Mouse (Mus musculus): Measurements from ENCODE around the gene D630045J12Rik.

D630045J12Rik gene

DNA sequence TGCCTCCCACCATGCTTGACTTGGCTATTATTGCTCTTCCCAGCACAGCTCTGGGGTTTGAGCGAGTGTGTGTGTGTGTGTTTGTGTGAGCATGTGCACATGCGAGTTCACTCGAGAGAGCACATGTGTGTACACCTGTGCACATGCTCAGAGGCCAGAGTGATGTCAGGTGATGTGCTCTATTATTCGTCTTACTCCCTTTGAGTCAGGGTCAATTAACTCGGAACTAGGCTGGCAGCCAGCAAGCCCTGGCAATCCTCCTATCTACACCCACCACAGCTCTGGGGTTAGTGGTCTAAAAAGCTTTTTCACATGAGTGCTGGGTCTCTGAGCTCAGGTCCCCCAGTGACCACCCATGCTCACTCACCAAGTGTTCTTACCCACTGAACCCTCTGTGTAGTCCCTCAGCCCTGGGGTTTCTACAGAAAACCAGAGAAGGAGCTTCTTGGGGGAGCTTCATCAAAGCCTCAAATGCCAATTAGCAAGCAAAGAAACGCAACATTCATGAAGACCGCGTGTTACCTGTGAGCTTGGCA lies 11.4 kb downstream of the D630045J12Rik start:
- DNase-seq = no peak

DNA sequence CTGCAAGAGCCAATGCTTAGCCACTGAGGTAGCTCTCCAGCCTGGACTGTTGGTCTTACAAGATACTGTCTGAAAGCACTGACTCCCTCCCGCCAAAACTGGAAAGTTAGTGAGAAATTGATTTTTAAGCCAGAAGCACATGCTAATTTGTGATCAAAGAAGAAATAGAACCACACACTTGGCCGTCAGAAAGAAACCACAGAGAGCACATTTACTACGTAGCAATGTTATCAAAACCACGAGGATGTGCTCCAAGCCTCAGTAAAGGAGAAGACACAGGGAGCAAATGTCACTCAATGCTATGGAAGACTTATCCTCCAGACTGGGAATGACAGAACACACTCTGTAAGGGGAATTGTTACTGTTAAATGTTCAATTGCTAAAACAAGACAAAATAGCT lies 12.3 kb downstream of the D630045J12Rik start:
- no peak for DNase-seq

DNA sequence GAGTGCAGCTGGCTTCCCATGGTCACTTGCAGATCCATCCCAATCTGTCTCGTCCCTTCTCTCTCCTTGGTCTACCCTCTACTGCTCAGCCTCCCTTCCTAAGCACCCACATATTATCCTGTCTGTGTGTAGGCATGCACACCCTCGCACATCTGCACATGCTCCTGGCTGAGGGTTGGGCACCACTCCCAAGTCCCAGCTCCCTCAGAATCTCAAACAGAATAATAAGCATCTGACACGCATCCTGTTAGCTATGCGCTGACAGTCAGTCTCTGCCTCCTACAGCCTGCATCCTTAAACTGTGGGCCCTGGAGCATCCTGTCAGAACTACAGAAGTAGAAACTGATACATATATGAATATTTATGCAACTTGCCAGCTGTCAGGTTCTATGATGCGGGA lies 13.2 kb downstream of the D630045J12Rik start:
- DNase-seq = no peak

DNA sequence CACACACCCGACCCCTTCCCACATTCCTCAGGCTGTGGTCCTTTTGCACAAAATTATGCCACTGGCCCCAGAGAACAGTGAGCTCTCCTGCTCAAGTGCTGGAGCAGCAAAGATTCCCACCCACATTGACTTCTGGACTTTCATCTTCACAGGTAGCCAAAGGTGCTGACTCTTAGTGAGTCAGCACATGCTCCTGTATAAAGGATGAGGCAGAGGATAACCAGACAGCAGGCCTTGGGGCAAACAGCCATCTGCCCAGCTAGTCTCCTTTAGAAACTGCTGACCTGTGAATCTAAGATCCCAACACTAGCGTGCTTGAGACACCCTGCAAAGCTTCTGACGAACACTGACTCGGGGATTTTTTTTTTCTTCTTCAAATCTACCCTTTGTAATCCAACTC lies 15.4 kb downstream of the D630045J12Rik start:
- DNase-seq = peak in 1 of 2 experiments; percentile 38

DNA sequence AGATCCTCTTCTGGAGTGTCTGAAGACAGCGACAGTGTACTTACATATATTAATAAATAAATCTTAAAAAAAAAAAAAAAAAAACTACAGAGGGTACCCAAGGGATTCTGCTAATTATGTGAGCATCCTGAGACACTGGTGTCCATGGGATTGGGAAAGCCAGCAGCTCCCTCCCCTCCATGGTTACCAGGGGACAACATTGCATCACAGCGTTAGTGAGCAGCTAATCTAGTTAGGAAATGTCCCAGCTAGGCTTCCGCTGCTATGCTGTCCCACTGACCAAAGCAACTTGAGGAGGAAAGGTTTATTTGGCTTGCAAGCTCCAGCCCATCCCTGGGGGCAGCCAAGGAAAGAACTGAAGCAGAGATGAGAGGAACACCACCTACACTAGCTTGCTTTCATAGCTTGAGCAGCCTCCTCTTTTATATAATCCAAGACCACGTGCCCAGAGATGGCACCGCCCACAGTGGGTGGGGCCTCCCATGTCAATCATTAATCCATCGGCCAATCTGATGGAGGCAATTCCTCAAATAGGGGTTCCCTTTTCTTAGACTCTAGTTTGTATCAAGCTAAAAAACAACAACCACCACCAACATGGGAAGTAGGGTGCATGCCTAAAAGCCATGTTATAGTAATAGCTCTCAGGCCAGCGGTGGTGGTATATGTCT lies 17.7 kb downstream of the D630045J12Rik start:
- DNase-seq = no peak

DNA sequence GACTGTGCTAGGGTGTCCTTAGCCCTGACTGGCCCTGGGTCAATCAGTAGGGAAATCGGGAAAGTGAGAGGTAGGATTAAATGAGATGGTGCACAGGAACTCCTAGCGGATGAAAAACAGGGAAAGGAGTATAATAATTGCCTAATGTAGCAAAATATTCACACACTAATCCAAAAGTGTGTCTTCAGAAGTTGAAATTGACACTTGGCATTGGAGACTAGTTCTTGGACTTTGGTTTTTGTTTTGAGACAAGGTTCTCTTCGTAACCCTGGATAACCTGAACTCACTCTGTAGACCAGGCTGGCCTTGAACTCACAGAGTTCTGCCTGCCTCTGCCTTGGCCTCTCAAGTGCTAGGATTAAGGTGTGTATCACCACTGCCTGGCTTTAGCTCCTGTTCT lies 20.0 kb downstream of the D630045J12Rik start:
- DNase-seq = no peak

DNA sequence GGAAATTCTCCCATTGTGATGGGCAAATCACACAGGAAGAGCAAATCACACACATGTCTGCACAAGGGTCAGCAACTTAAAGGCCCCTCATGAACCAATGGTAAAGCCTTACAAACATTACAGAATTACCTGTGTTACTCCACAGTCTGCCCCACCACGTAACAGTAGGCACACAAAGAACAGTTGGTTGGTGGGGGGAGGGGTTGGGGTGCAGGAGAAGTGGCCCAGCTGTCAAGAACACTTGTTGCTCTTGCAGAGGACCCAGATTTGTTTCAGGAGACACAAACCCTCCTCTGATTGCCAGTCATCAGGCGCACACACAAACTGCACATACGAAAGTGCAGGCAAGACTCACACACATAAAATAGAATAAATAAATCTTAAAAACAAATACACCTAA lies 20.9 kb downstream of the D630045J12Rik start:
- no peak for DNase-seq

DNA sequence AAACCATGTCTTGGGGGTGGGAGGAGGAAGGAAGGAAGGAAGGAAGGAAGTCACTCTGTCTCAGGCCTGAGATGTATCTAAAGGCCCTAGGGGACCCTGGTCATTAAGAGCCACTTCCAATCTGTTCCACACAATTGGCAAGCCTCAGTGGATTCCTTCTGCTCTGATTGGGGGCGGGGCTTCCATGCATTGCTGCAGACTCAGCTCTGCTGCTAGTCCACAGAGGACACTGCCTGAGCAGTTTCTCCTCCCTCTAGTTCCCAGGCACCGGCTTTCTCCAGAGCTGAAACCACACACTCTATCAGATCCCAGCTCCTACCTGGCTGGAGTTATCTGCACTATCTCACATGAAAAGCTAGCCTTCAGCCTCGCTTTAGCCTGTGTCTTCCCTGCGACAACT lies 21.8 kb downstream of the D630045J12Rik start:
- DNase-seq = no peak

DNA sequence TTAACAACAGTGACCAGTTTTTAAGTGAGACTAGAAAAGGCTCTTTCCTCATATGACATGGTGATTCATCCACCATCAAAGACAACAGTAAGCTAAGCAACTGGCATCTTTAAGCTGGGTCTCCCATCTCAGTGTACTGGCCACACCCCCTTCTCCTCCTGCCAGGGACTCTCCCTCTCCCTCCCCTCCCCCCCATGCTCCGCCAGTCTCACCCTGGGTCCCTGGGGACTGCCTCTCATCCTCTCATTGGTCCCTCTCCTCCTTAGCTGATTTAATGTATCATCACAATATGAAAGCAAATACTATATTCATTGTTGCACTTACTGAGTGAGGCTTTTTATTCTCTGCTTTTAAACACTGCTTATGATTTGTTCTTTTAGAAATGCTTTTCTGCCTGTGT lies 29.7 kb downstream of the D630045J12Rik start:
- no peak for DNase-seq

DNA sequence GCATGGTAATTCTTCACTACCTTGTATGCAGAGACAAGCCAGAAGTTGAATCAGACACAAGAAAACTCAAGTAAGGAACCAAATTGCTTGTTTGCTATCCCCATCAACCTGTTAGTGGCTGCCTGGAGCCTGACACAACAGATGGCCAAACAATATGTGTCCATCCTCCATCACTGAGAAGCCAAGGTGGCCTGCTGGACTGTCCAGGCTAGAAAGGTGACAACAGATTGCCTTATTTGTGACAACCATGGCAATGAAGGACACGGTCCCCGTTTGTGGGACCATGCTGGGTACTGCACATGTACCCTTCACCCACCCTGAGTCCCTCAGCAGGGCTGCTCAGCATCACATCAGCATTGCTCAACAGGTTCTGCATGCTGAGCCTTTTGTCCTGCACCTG lies 34.5 kb downstream of the D630045J12Rik start:
- peak; percentile 69 to 73 for DNase-seq

DNA sequence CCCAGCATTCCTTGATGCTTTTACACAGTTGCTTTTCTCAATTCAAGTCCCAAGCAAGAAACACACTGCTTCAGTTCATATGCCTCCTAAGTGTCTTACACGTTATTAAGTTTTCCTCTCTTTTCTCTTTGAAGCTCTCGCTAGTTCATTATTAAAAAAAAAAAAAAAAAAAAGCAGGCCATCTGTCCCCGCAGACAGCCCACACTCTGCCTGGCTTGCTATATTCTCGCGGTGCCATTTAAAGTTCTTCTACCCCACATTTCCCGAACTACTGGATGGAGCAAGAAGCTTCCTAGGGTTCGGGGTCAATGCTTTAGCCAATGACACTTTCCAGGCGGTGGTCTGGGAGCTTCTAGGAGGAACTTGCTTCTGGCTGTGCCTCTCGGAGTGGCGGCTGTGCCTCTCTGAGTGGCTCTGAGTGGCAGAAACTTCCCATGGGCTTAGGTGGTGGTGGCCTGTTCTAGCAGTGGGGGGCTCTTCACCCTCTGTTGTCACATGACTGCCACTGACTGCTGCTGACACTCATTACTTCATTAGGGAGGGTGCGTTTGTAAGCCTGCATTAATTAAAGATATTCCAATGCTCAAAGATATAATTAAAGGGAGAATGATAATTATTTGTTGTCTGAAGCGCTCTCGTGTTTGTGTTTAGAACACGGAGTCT lies 38.2 kb downstream of the D630045J12Rik start:
- no peak for DNase-seq

DNA sequence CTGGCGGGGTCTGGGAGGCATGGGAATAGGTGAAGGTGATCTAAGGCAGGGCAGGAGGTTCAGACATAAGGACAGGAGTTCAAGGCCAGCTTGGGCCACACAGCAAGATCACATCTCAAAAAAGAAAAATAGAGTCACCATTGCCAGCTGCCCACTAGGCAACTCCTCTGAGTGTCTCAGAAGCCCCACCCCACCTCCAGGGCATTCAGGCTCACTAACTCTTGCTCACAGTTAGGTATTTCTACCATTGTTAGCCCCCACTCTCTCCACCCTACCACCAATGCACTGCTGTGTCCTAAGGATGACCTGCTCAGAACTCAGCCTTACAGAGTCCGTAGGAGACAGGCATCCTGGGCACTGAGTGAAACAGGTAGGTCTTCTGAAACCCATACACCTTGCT lies 46.2 kb downstream of the D630045J12Rik start:
- no peak for DNase-seq

DNA sequence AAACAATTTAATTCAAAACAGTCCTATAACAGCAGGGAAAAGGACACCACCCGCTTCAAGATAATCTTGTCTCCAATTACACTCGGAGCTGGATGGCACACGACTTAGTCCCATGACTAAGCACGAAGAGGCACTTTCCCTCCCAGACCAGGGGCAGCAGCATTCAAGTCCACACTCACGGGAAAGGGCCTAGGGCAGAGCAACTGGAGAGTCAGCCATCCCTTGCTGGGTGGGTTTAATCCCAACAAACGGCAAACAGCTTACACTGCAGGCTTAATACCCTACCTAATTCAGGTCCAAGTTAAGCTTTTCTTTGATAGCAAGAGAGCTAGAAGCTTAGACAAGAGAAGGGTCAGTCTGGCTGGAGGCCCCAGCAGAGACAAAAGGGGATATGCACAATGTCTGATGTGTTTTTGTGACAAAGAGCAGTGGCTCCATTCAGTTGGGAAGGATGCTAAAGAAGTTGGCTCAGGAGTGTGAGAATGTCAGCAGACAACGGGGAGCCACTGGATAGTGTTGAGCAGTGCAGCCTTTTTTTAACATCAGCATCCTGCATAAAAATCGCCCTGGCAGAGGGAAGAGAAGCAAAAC lies 46.8 kb downstream of the D630045J12Rik start:
- peak in 1 of 2 experiments; percentile 20 for DNase-seq

DNA sequence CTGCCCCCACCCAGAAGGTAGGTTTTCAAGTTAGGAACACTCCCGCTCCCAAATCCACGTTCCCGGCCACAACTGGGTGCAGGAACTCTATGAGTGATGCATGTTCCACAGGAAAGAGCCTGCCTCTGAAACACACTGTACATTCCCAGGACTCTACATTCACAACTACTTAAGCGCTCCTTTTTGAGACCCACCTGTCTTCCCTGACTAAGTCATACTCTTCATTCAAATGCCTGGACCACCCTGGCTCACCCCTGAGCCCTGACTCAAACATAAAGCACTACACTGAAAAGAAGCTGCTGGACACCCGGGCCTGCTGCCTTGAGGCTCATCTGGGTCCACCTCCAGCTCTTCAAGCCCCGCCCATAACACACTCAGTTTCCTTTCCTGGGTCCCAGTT lies 48.4 kb downstream of the D630045J12Rik start:
- no peak for DNase-seq

DNA sequence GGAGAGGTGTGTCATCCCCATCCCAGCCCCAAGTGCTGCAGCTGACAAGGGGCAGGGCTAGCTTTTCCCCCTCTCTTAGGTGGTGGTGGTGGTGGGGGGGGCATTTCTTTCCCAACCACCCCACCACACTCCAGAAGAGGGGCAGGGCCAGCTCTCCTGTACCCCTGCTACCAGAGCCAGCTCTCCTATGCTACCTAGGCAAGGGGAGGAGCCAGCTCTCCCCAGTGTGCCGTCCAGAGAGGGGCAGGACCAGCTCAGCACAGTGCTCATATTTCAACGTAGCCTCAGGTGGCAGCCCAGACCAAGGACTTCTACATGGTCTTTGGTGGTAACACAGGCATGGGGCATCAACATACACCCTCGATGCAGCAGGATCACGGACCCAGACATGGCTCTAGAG lies 50.0 kb downstream of the D630045J12Rik start:
- DNase-seq = no peak

DNA sequence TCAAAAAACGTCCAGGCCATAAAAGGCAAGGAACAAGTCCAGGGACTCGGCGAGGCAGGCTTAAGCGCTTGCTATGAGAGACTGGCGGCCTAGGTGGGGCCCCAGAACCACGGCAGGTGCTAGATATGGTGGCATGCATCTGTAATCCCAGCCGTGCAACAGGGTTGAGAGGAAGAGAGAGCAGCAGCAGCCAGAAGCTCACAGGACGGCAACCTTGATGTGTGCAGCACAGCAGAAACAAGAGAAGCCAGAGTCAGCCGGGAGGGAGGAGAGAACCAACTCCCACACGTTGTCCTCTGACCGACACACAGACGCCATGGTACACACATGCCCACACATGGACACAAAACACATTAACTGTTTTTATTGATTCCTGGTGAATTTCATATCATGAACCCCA lies 51.0 kb downstream of the D630045J12Rik start:
- DNase-seq = no peak

DNA sequence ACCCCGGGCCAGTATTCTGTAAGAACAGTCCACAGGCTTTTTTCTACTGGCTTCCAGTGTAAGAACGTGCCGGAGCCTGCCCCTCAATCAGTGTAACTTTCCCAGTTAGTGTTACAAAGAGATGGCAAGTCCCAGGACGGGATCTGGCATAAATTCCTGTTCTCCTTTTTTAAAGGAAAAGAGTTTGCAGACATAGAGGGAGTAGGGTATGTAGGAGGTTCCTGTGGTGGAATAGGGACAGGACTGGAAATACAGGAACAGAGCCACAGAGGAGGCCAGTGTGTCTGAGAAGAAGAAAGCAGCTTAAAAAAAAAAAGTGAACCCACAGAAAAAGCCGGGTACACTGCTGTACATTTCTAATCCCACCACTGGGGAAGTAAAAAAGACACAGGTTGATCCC lies 52.3 kb downstream of the D630045J12Rik start:
- DNase-seq = no peak

DNA sequence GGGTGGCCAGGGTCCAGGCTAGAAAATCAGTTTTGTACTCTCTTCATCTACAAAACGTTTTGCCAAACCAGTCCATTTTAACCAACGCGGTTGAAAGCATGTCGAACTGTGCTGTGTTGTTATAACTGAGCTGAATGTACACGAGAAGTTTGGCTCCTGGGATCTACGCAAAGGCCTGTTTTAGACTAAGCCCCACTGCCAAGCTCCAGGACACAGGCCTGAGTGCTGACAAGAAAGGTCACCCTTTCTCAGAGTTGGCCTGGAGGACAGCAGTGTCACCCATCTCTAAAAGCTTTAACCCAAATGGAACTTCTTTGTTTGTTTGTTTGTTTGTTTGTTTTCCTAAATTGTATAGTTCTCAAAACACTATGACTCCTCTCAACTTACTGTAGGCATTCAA lies 54.2 kb downstream of the D630045J12Rik start:
- no peak for DNase-seq

DNA sequence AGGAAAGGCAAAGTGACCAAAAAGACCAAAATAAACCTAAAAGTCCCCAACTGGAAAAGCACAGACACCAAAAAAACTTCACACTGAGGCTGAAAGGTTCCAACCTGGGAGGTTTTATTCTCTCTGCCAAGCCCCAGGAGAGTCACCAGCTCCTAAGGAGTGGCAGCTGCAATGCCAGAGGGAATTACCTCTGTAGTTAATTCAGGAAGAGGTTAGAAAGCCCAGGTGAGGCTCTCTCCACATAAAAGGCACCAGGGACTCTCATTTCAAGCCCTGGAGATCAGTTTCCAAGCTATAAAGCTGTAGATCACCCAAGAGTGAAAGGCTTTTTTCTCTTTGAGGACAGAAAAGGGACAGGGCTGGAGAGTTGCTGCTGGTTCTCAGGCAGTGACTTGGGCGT lies 55.1 kb downstream of the D630045J12Rik start:
- DNase-seq = no peak

DNA sequence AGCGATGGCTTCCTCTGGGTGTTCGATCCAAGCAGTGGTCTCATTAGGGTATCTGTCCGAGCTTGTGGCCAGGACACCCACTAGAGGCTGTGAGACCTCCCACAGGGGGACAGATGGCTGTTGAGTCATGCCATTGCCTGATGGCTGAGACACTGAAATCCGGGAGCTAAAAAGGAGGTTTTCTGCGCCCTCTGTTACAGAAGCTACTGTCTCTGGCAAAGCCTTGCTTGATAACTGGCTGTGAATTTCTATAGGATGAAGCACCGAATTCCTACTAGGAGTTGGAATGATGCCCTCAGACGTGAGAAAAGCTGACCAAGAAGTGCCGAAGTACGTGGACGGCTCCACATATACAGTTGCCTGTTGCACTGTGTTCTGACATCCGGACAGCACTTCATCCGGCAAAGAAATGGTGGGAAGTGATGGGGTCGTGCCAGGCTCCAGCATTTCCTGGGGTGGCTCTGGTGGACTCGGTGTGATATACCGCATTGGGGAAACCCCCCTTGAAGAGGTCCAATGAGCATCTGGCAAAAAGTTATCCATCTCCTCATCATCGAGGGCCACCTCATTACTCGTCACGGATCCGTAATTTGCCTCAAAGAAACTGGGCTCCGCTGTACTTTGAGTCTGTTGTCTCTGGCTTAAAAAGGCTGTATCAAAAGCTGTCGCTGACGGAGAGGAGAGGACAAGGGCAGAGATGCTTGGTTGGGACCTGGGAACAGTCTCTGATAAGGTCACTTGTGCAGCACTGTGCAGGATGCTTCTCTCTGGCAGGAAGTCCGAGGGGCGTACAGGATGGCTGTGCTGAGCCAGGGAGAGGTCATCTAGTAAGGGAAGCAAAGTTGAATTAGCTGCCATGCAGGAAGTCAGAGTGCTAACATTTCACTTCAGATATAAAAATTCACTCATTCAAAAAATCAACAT lies 57.3 kb downstream of the D630045J12Rik start:
- DNase-seq = peak; percentile 84 to 89

DNA sequence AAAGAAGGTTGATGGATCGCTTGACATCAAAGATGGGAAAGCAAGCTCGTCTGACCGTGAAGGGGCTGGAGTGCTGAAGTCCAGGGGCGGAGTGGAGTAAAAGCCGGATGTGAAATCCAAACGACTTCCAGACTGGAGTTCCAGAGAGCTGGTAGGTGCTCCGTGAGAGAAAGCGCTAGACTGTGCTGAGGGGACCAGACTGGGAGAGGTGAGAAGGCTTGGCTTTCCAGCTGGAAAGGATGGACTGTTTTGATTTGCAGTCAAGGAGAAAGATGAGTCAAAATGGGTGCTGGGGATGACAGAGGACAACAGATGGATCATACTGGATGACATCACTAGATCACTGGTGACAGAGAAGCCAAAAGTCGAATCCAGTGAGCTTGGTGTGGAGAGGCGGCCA lies 58.5 kb downstream of the D630045J12Rik start:
- no peak for DNase-seq

DNA sequence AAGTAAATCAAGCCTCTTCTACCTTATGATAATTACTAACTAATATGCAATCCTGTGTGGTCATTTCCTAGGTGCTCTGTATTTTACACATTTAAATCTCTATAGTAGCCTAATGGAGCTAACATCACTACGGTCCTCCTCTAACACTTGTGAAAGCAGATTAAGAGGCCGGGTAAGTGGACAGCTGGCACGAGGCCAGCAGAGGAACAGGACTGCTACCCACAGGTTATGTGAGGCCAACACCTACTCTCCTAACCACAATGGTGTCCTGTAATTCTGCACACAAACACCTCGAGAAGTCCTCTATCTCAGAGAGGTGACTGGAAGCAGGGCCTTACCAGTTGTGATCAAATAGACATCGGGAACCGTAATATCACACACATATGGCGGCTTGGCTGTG lies 59.8 kb downstream of the D630045J12Rik start:
- no peak for DNase-seq

DNA sequence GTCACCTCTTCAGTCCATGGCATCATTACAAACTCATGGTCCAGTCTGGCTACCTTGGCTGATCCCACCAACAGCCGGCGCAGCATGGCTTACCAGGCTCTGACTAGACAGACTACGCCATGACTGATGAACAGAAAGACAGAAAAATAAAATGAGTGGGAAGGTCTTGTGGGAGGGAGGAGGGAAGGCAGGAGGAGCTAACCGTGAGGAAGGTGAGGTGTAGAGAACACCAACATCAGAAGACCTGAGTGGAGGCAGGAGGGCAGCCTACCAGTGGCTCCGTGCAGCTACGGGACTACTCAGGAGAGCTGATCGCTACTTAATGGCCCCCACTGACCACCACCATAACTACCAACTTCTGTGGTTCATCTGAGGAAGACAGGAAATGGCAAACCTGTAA lies 60.9 kb downstream of the D630045J12Rik start:
- no peak for DNase-seq

All from cerebellum, postnatal 36 days (tissue).